Mouse (Mus musculus) megakaryocyte, embryonic 14.5 days (primary cell): Measurements from ENCODE around the gene Mrpl11.

Experiments
- FLI1 ChIP-seq: IDR thresholded peaks from 2 replicates; pipeline ENCODE4 v1.6.1; 2012; ENCODE audit warnings: low read length, inconsistent platforms, mixed read lengths
- GATA1 ChIP-seq: IDR thresholded peaks from 3 replicates; pipeline ENCODE4 v1.6.1; 2012; ENCODE audit warnings: mixed read lengths, low read length, inconsistent platforms, borderline replicate concordance

- TF ChIP-seq FLI1 (no peak), GATA1 (no peak)
Measured at GRCm38 (mm10) chr19:4994043-4994442, 32.1 kb downstream of the Mrpl11 start.
